Mouse (Mus musculus): ENCODE measurements around the gene Ppp1r21. TPM values are rescaled to one million over a fixed set of nuclear protein-coding genes. Genes with fewer than 3 reads are reported as not detected.

Ppp1r21 gene
- polyA plus RNA-seq, 1 experiment from 2014 or later = 47.8 TPM

GRCm38 (mm10) chr17:88625350-88625749, 95.4 kb downstream of the Ppp1r21 start:
- no peaks in the 10 kb centered on the region for H3K36me3 ChIP-seq (replicated peaks; ENCODE audit: control insufficient read depth, insufficient read depth)
- DNase-seq (ENCODE audit: low spot score) = no peak
- H3K4me3 ChIP-seq (replicated peaks; ENCODE audit: low read length) = no peak overlapping the region
- no peaks in the 10 kb centered on the region for H3K27me3 ChIP-seq (ENCODE audit: control insufficient read depth, insufficient read depth, low read length)
- 90% methylated on average over 13 of the region's 13 CpGs for WGBS
- no peak overlapping the region for H3K27ac ChIP-seq
- H3K9me3 ChIP-seq (ENCODE audit: control insufficient read depth, low read length) = no peaks in the 10 kb centered on the region
- no peak overlapping the region for H3K9ac ChIP-seq
- ATAC-seq (ENCODE audit: low FRiP score) = no peak
- H3K4me2 ChIP-seq (replicated peaks) = no peak overlapping the region
- peaks cover 4% of the 10 kb centered on the region; the same call in 1 of the 2 replicates for H3K4me1 ChIP-seq (replicated peaks; ENCODE audit: control insufficient read depth, insufficient read depth, low read length)

DNA sequence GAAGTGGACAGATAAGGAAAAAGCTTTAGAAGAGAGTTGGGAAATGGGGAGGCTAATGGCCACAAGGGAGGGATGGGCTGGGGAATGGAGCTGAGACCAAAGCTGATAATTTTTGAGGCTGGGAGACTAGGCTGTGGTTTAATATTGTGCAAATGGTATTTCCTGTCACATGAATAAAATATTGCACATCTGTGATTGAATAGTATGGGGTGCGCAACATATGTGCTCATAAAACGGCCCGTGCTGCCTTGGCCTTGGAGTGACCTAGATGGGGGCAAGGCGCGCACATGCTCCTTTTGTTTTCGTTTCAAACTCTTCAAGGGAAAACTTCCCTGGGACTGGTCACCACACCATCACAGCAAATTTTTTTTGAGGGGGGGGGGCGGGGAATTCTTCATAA, 96.0 kb downstream of the Ppp1r21 start:
- 73% methylated on average over 7 of the region's 7 CpGs for WGBS
- H3K4me1 ChIP-seq (replicated peaks; ENCODE audit: control insufficient read depth, insufficient read depth, low read length) = peaks cover 4% of the 10 kb centered on the region; the same call in 1 of the 2 replicates
- no peak for ATAC-seq (ENCODE audit: low FRiP score)

GRCm38 (mm10) chr17:88626347-88626811, 96.5 kb downstream of the Ppp1r21 start:
- Histone ChIP-seq H3K27ac (no peak overlapping the region), H3K9ac (no peak overlapping the region), H3K4me1 (replicated peaks; ENCODE audit: control insufficient read depth, insufficient read depth, low read length) (peaks cover 5% of the 10 kb centered on the region; the same call in 1 of the 2 replicates), H3K4me3 (replicated peaks; ENCODE audit: low read length) (no peak overlapping the region), H3K27me3 (ENCODE audit: control insufficient read depth, insufficient read depth, low read length) (no peaks in the 10 kb centered on the region), H3K9me3 (ENCODE audit: control insufficient read depth, low read length) (no peaks in the 10 kb centered on the region), H3K4me2 (replicated peaks) (no peak overlapping the region), H3K36me3 (replicated peaks; ENCODE audit: control insufficient read depth, insufficient read depth) (no peaks in the 10 kb centered on the region)
- 40% methylated on average over 7 of the region's 7 CpGs for WGBS
- DNase-seq (ENCODE audit: low spot score) (peak; percentile 47), ATAC-seq (ENCODE audit: low FRiP score) (no peak)

More for the DNA sequence above, 96.0 kb downstream of the Ppp1r21 start:
- no peak for DNase-seq (ENCODE audit: low spot score)
- Histone ChIP-seq H3K9ac (no peak overlapping the region), H3K36me3 (replicated peaks; ENCODE audit: control insufficient read depth, insufficient read depth) (no peaks in the 10 kb centered on the region), H3K4me2 (replicated peaks) (no peak overlapping the region), H3K27me3 (ENCODE audit: control insufficient read depth, insufficient read depth, low read length) (no peaks in the 10 kb centered on the region), H3K9me3 (ENCODE audit: control insufficient read depth, low read length) (no peaks in the 10 kb centered on the region), H3K4me3 (replicated peaks; ENCODE audit: low read length) (no peak overlapping the region), H3K27ac (no peak overlapping the region)

- H3K4me1 ChIP-seq (replicated peaks; ENCODE audit: control insufficient read depth, insufficient read depth, low read length) = peaks cover 7% of the 10 kb centered on the region; the same call in 1 of the 2 replicates
- WGBS = 85% methylated on average over 7 of the region's 7 CpGs
- no peak for ATAC-seq (ENCODE audit: low FRiP score)
These were observed 97.2 kb downstream of the Ppp1r21 start for GRCm38 (mm10) chr17:88627150-88627549.

DNA sequence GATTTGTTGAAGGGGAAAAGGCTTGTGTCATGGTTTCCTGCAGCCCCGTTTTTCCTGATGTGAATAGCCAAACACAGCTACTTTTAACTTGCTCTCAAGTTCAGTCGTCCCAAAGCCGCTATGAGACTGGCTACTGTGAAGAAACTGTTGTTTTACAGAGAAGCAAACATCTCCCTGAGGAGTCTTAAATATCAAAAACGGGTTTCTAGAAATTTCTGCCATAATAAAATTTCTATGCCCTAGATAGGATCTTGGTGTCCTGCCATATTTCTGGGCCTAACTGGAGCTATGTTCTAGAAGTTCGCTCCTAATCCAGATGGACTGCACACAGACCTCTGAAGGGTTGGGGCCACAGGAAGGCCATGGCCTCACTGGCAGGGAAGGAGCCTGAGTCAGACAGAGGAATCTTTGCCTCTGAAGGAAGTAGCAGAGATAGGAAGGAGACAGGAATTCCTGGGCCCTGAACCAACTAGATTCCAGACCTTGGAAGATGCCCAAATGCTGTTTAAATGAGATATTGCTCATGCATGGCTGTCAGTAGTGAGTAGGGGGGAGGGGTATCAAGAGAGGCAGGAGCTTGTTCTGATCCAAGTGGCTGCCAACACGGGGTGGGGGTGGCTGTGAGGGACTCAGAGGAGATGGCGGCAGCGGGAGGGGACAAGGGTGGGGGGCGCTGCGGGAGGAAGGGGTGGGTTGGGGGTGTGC, 98.9 kb downstream of the Ppp1r21 start:
- 0 out of 2 replicates have a peak overlapping the region, but pooled peaks have one; percentile 4 for H3K4me2 ChIP-seq (replicated peaks)
- peak; percentile 42 for DNase-seq (ENCODE audit: low spot score)
- peaks cover 7% of the 10 kb centered on the region; the same call in 1 of the 2 replicates for H3K4me1 ChIP-seq (replicated peaks; ENCODE audit: control insufficient read depth, insufficient read depth, low read length)
- peak overlapping the region; percentile 80 for H3K27ac ChIP-seq
- H3K9ac ChIP-seq = no peak overlapping the region
- no peak overlapping the region for H3K4me3 ChIP-seq (replicated peaks; ENCODE audit: low read length)
- H3K36me3 ChIP-seq (replicated peaks; ENCODE audit: control insufficient read depth, insufficient read depth) = no peaks in the 10 kb centered on the region
- ATAC-seq (ENCODE audit: low FRiP score) = peak; percentile 71
- H3K27me3 ChIP-seq (ENCODE audit: control insufficient read depth, insufficient read depth, low read length) = no peaks in the 10 kb centered on the region
- WGBS = 54% methylated on average over 8 of the region's 10 CpGs
- no peaks in the 10 kb centered on the region for H3K9me3 ChIP-seq (ENCODE audit: control insufficient read depth, low read length)

More at GRCm38 (mm10) chr17:88627150-88627549, 97.2 kb downstream of the Ppp1r21 start:
- H3K27ac ChIP-seq = no peak overlapping the region
- no peak overlapping the region for H3K4me2 ChIP-seq (replicated peaks)
- H3K4me3 ChIP-seq (replicated peaks; ENCODE audit: low read length) = no peak overlapping the region
- H3K27me3 ChIP-seq (ENCODE audit: control insufficient read depth, insufficient read depth, low read length) = no peaks in the 10 kb centered on the region
- DNase-seq (ENCODE audit: low spot score) = no peak
- H3K36me3 ChIP-seq (replicated peaks; ENCODE audit: control insufficient read depth, insufficient read depth) = no peaks in the 10 kb centered on the region
- H3K9me3 ChIP-seq (ENCODE audit: control insufficient read depth, low read length) = no peaks in the 10 kb centered on the region
- no peak overlapping the region for H3K9ac ChIP-seq

DNA sequence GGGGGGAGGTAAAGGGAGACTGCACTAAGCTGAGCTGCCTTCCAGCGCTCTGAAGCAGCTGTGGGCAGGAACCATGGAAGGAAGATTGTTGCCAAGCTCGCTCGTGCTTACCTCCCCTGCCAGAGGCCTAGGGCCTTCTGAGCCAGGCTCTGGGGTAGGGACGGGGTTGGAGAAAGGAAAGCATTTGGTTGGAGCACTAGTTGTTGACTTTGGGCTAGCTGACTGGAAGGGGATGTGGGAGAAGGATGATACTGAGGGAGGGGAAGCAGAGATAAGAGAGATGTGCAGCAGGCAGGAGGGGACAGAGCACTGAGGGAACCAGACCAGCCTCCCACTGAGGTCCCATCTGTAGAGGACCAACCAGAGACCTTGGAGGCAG, 99.5 kb downstream of the Ppp1r21 start:
- Histone ChIP-seq H3K9ac (no peak overlapping the region), H3K4me2 (replicated peaks) (0 out of 2 replicates have a peak overlapping the region, but pooled peaks have one; percentile 4), H3K4me3 (replicated peaks; ENCODE audit: low read length) (no peak overlapping the region), H3K27ac (peak overlapping the region; percentile 80), H3K27me3 (ENCODE audit: control insufficient read depth, insufficient read depth, low read length) (no peaks in the 10 kb centered on the region), H3K9me3 (ENCODE audit: control insufficient read depth, low read length) (no peaks in the 10 kb centered on the region), H3K4me1 (replicated peaks; ENCODE audit: control insufficient read depth, insufficient read depth, low read length) (peaks cover 7% of the 10 kb centered on the region; the same call in 1 of the 2 replicates), H3K36me3 (replicated peaks; ENCODE audit: control insufficient read depth, insufficient read depth) (no peaks in the 10 kb centered on the region)
- WGBS = 24% methylated on average over 4 of the region's 4 CpGs
- ATAC-seq (ENCODE audit: low FRiP score) (peak; percentile 75), DNase-seq (ENCODE audit: low spot score) (peak; percentile 33)

- peaks cover 7% of the 10 kb centered on the region; the same call in 1 of the 2 replicates for H3K4me1 ChIP-seq (replicated peaks; ENCODE audit: control insufficient read depth, insufficient read depth, low read length)
- peak; percentile 72 for ATAC-seq (ENCODE audit: low FRiP score)
These were observed 100.1 kb downstream of the Ppp1r21 start for GRCm38 (mm10) chr17:88629931-88630553.

DNA sequence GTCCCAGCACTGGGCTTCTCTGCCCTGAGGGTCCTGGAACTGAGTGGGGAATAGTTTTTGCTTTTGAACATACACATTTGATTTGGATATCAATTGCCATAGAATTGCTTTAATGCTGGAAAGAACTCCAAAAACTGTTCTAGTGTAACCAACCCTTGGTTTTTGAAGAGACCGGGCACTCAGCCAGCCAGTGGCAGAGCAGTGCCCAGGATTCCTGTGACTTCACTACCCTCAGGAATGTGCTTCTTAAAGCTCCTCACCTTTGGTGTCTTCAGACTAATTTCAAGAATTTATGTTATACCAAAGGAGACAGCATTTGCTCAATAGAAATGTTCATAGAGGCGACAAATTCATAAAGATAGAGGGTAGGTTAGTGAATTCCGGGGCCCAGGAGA, 100.6 kb downstream of the Ppp1r21 start:
- H3K27me3 ChIP-seq (ENCODE audit: control insufficient read depth, insufficient read depth, low read length) = no peaks in the 10 kb centered on the region
- H3K4me2 ChIP-seq (replicated peaks) = no peak overlapping the region
- 66% methylated on average over 3 of the region's 3 CpGs for WGBS
- DNase-seq (ENCODE audit: low spot score) (no peak), ATAC-seq (ENCODE audit: low FRiP score) (no peak)
- no peaks in the 10 kb centered on the region for H3K9me3 ChIP-seq (ENCODE audit: control insufficient read depth, low read length)
- no peaks in the 10 kb centered on the region for H3K36me3 ChIP-seq (replicated peaks; ENCODE audit: control insufficient read depth, insufficient read depth)
- H3K9ac ChIP-seq = no peak overlapping the region
- H3K27ac ChIP-seq = peak overlapping the region; percentile 80
- peaks cover 7% of the 10 kb centered on the region; the same call in 1 of the 2 replicates for H3K4me1 ChIP-seq (replicated peaks; ENCODE audit: control insufficient read depth, insufficient read depth, low read length)
- no peak overlapping the region for H3K4me3 ChIP-seq (replicated peaks; ENCODE audit: low read length)

More at GRCm38 (mm10) chr17:88629931-88630553, 100.1 kb downstream of the Ppp1r21 start:
- H3K36me3 ChIP-seq (replicated peaks; ENCODE audit: control insufficient read depth, insufficient read depth) = no peaks in the 10 kb centered on the region
- DNase-seq (ENCODE audit: low spot score) = no peak
- H3K4me2 ChIP-seq (replicated peaks) = no peak overlapping the region
- H3K27me3 ChIP-seq (ENCODE audit: control insufficient read depth, insufficient read depth, low read length) = no peaks in the 10 kb centered on the region
- no peak overlapping the region for H3K9ac ChIP-seq
- no peaks in the 10 kb centered on the region for H3K9me3 ChIP-seq (ENCODE audit: control insufficient read depth, low read length)
- H3K27ac ChIP-seq = peak overlapping the region; percentile 80
- WGBS = 12% methylated on average over 11 of the region's 11 CpGs
- no peak overlapping the region for H3K4me3 ChIP-seq (replicated peaks; ENCODE audit: low read length)

DNA sequence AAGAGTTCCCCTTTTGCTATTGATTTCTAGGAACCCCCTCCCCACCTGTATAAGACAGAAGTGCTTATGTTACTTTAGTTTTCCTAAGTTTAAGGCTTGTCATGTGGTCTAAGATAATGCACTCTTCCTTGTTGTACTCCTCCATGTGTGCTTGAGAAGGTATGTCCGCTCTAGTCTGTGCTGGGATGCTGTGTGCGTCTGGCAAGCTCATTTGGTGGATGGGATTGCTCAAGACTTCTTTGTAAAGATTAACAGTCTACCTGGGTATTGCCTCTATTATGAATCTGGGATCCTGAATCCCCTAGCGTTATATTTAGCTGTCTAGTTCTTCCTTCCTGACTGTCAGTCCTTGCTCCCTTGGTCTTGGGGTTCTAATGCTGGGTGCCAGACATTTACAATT, 102.7 kb downstream of the Ppp1r21 start:
- Histone ChIP-seq H3K9me3 (ENCODE audit: control insufficient read depth, low read length) (no peaks in the 10 kb centered on the region), H3K4me1 (replicated peaks; ENCODE audit: control insufficient read depth, insufficient read depth, low read length) (peaks cover 7% of the 10 kb centered on the region; the same call in 1 of the 2 replicates), H3K27ac (no peak overlapping the region), H3K36me3 (replicated peaks; ENCODE audit: control insufficient read depth, insufficient read depth) (no peaks in the 10 kb centered on the region), H3K27me3 (ENCODE audit: control insufficient read depth, insufficient read depth, low read length) (no peaks in the 10 kb centered on the region), H3K4me3 (replicated peaks; ENCODE audit: low read length) (no peak overlapping the region), H3K9ac (no peak overlapping the region), H3K4me2 (replicated peaks) (no peak overlapping the region)
- 93% methylated on average over 3 of the region's 3 CpGs for WGBS
- ATAC-seq (ENCODE audit: low FRiP score) (no peak), DNase-seq (ENCODE audit: low spot score) (no peak)

Measured in hindbrain, embryonic 14.5 days (tissue).